Mouse (Mus musculus): ENCODE data around the gene Jam3.

DNA sequence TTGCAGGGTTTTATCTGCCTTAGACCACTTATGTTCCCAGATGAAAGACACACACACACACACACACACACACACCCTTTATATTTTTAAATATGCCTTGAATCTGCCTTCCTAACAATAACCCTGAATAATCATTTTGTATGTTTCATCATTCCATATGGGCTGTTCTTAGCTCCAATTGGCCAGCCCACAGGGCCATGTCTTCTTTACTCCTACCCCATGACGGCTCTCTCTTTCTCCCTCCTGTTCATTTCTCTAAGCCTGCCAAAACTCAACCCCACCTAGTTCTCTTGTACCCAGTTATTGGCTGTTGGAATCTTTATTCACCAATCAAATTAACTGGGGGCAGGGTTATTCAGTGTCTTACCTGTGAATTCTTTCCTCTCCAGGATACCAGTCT is 65.1 kb downstream of the Jam3 start:
- no peak for TF ChIP-seq CTCF (IDR thresholded peaks at IDR 0.05; ENCODE audit: low read depth)
- no peak for TF ChIP-seq EP300 (IDR thresholded peaks at IDR 0.05; ENCODE audit: low read depth)
